Mouse (Mus musculus): Measurements from ENCODE around the gene Foxp1. TPM values are rescaled to one million over a fixed set of nuclear protein-coding genes. Genes with fewer than 3 reads are reported as not detected.

Gene Foxp1
- polyA plus RNA-seq, 1 experiment from 2014 or later = 91.9 TPM

GRCm38 (mm10) chr6:99038977-99039376 is 483.5 kb downstream of the Foxp1 start:
- Histone ChIP-seq H3K27me3 (ENCODE audit: control insufficient read depth, insufficient read depth, low read length) (no peaks in the 10 kb centered on the region), H3K36me3 (ENCODE audit: control insufficient read depth, insufficient read depth, low read length) (no peaks in the 10 kb centered on the region), H3K9ac (ENCODE audit: low read depth, low read length) (no peak overlapping the region), H3K4me3 (ENCODE audit: low read depth, low read length) (no peak overlapping the region), H3K4me2 (replicated peaks; ENCODE audit: low read depth, low read length) (no peak overlapping the region), H3K4me1 (replicated peaks; ENCODE audit: control insufficient read depth, insufficient read depth, low read length) (no peaks in the 10 kb centered on the region), H3K9me3 (ENCODE audit: control insufficient read depth, low read length) (no peaks in the 10 kb centered on the region), H3K27ac (ENCODE audit: low read depth, low read length) (no peak overlapping the region)
- 77% methylated on average over 2 of the region's 2 CpGs for WGBS
- ATAC-seq (ENCODE audit: low FRiP score) (no peak), DNase-seq (ENCODE audit: low spot score) (no peak)

- WGBS = 79% methylated on average over 8 of the region's 8 CpGs
- no peaks in the 10 kb centered on the region for H3K27me3 ChIP-seq (ENCODE audit: control insufficient read depth, insufficient read depth, low read length)
- no peaks in the 10 kb centered on the region for H3K9me3 ChIP-seq (ENCODE audit: control insufficient read depth, low read length)
- no peak overlapping the region for H3K9ac ChIP-seq (ENCODE audit: low read depth, low read length)
- H3K4me1 ChIP-seq (replicated peaks; ENCODE audit: control insufficient read depth, insufficient read depth, low read length) = no peaks in the 10 kb centered on the region; the same call in 1 of the 2 replicates
- no peak for ATAC-seq (ENCODE audit: low FRiP score)
- H3K27ac ChIP-seq (ENCODE audit: low read depth, low read length) = no peak overlapping the region
- no peak overlapping the region for H3K4me2 ChIP-seq (replicated peaks; ENCODE audit: low read depth, low read length)
- no peak overlapping the region for H3K4me3 ChIP-seq (ENCODE audit: low read depth, low read length)
- DNase-seq (ENCODE audit: low spot score) = no peak
- H3K36me3 ChIP-seq (ENCODE audit: control insufficient read depth, insufficient read depth, low read length) = no peaks in the 10 kb centered on the region
Observed at GRCm38 (mm10) chr6:99035459-99036375, 486.8 kb downstream of the Foxp1 start.

GRCm38 (mm10) chr6:99033062-99033461 is 489.5 kb downstream of the Foxp1 start:
- H3K36me3 ChIP-seq (ENCODE audit: control insufficient read depth, insufficient read depth, low read length) = no peaks in the 10 kb centered on the region
- no peaks in the 10 kb centered on the region for H3K9me3 ChIP-seq (ENCODE audit: control insufficient read depth, low read length)
- H3K4me2 ChIP-seq (replicated peaks; ENCODE audit: low read depth, low read length) = no peak overlapping the region
- H3K27me3 ChIP-seq (ENCODE audit: control insufficient read depth, insufficient read depth, low read length) = no peaks in the 10 kb centered on the region
- DNase-seq (ENCODE audit: low spot score) (no peak), ATAC-seq (ENCODE audit: low FRiP score) (no peak)
- peaks cover 2% of the 10 kb centered on the region; the same call in 1 of the 2 replicates for H3K4me1 ChIP-seq (replicated peaks; ENCODE audit: control insufficient read depth, insufficient read depth, low read length)
- H3K27ac ChIP-seq (ENCODE audit: low read depth, low read length) = no peak overlapping the region
- WGBS = 39% methylated on average over 6 of the region's 6 CpGs
- H3K4me3 ChIP-seq (ENCODE audit: low read depth, low read length) = no peak overlapping the region
- H3K9ac ChIP-seq (ENCODE audit: low read depth, low read length) = no peak overlapping the region

GRCm38 (mm10) chr6:99031321-99031903 is 491.1 kb downstream of the Foxp1 start:
- no peaks in the 10 kb centered on the region for H3K9me3 ChIP-seq (ENCODE audit: control insufficient read depth, low read length)
- H3K27ac ChIP-seq (ENCODE audit: low read depth, low read length) = no peak overlapping the region
- no peak overlapping the region for H3K4me3 ChIP-seq (ENCODE audit: low read depth, low read length)
- no peak for DNase-seq (ENCODE audit: low spot score)
- no peaks in the 10 kb centered on the region for H3K27me3 ChIP-seq (ENCODE audit: control insufficient read depth, insufficient read depth, low read length)
- H3K4me1 ChIP-seq (replicated peaks; ENCODE audit: control insufficient read depth, insufficient read depth, low read length) = peaks cover 2% of the 10 kb centered on the region; the same call in 1 of the 2 replicates
- 65% methylated on average over 9 of the region's 9 CpGs for WGBS
- no peak overlapping the region for H3K9ac ChIP-seq (ENCODE audit: low read depth, low read length)
- ATAC-seq (ENCODE audit: low FRiP score) = no peak
- H3K36me3 ChIP-seq (ENCODE audit: control insufficient read depth, insufficient read depth, low read length) = no peaks in the 10 kb centered on the region
- H3K4me2 ChIP-seq (replicated peaks; ENCODE audit: low read depth, low read length) = no peak overlapping the region

- DNase-seq (ENCODE audit: low spot score) = peak; percentile 43
- H3K27ac ChIP-seq (ENCODE audit: low read depth, low read length) = no peak overlapping the region
- peaks cover 6% of the 10 kb centered on the region; the same call in 1 of the 2 replicates for H3K4me1 ChIP-seq (replicated peaks; ENCODE audit: control insufficient read depth, insufficient read depth, low read length)
Observed at GRCm38 (mm10) chr6:99030251-99030650, 492.3 kb downstream of the Foxp1 start.

DNA sequence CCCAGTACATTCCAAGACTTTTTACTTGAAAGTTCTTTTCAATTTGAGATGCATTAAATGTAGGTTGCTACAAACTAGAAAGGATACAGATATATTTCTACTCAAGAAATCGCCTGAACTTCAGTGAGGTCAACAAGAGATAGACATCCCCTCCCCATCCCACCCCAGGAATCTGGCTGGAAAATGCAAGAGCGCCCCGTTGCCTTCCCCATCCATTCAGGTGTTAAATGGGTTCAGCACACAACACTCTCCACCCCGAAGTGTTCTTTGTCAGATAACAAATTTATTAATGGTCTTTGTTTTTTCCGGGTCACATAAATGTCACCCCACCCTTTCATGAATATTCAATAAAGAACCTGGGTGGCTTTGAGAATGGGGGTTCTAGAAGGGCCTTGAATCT is 493.1 kb downstream of the Foxp1 start:
- Histone ChIP-seq H3K27ac (ENCODE audit: low read depth, low read length) (no peak overlapping the region), H3K4me3 (ENCODE audit: low read depth, low read length) (no peak overlapping the region), H3K9ac (ENCODE audit: low read depth, low read length) (no peak overlapping the region), H3K9me3 (ENCODE audit: control insufficient read depth, low read length) (no peaks in the 10 kb centered on the region), H3K27me3 (ENCODE audit: control insufficient read depth, insufficient read depth, low read length) (no peaks in the 10 kb centered on the region), H3K4me1 (replicated peaks; ENCODE audit: control insufficient read depth, insufficient read depth, low read length) (peaks cover 7% of the 10 kb centered on the region; the same call in 1 of the 2 replicates), H3K4me2 (replicated peaks; ENCODE audit: low read depth, low read length) (no peak overlapping the region), H3K36me3 (ENCODE audit: control insufficient read depth, insufficient read depth, low read length) (no peaks in the 10 kb centered on the region)
- 10% methylated on average over 5 of the region's 5 CpGs for WGBS
- DNase-seq (ENCODE audit: low spot score) (no peak), ATAC-seq (ENCODE audit: low FRiP score) (no peak)

More at GRCm38 (mm10) chr6:99030251-99030650, 492.3 kb downstream of the Foxp1 start:
- H3K27me3 ChIP-seq (ENCODE audit: control insufficient read depth, insufficient read depth, low read length) = no peaks in the 10 kb centered on the region
- no peaks in the 10 kb centered on the region for H3K9me3 ChIP-seq (ENCODE audit: control insufficient read depth, low read length)
- no peak overlapping the region for H3K9ac ChIP-seq (ENCODE audit: low read depth, low read length)
- no peak overlapping the region for H3K4me2 ChIP-seq (replicated peaks; ENCODE audit: low read depth, low read length)
- no peak for ATAC-seq (ENCODE audit: low FRiP score)
- H3K36me3 ChIP-seq (ENCODE audit: control insufficient read depth, insufficient read depth, low read length) = no peaks in the 10 kb centered on the region
- H3K4me3 ChIP-seq (ENCODE audit: low read depth, low read length) = no peak overlapping the region
- 18% methylated on average over 6 of the region's 6 CpGs for WGBS

DNA sequence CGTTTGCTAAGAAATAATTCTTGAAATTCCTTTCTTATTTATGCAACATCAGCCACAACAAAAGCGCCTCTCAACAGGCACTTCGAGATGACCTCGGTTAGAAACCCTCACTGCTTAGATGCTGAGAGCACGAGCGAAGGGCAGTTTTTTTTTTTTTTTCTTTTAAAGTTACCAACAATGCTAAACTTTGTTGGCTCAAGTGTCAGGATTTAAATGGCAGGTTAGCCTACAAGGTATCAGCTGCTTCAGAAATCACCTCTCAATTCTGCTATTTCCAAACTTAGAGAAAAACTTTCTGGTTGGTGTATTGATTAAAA is 493.6 kb downstream of the Foxp1 start:
- 0% methylated on average over 6 of the region's 6 CpGs for WGBS
- H3K9ac ChIP-seq (ENCODE audit: low read depth, low read length) = peak overlapping the region; percentile 81

GRCm38 (mm10) chr6:99028161-99028988 is 494.1 kb downstream of the Foxp1 start:
- peak; percentile 93 for ATAC-seq (ENCODE audit: low FRiP score)
- peak overlapping the region; percentile 88 for H3K4me2 ChIP-seq (replicated peaks; ENCODE audit: low read depth, low read length)
- H3K27me3 ChIP-seq (ENCODE audit: control insufficient read depth, insufficient read depth, low read length) = no peaks in the 10 kb centered on the region
- peak overlapping the region; percentile 70 for H3K4me3 ChIP-seq (ENCODE audit: low read depth, low read length)
- peaks cover 7% of the 10 kb centered on the region; the same call in 1 of the 2 replicates for H3K4me1 ChIP-seq (replicated peaks; ENCODE audit: control insufficient read depth, insufficient read depth, low read length)
- peak overlapping the region; percentile 89 for H3K27ac ChIP-seq (ENCODE audit: low read depth, low read length)
- peak; percentile 85 for DNase-seq (ENCODE audit: low spot score)
- peak overlapping the region; percentile 81 for H3K9ac ChIP-seq (ENCODE audit: low read depth, low read length)
- no peaks in the 10 kb centered on the region for H3K9me3 ChIP-seq (ENCODE audit: control insufficient read depth, low read length)
- no peaks in the 10 kb centered on the region for H3K36me3 ChIP-seq (ENCODE audit: control insufficient read depth, insufficient read depth, low read length)
- WGBS = under 1% methylated on average over 38 of the region's 87 CpGs

More for the DNA sequence above, 493.6 kb downstream of the Foxp1 start:
- Histone ChIP-seq H3K4me3 (ENCODE audit: low read depth, low read length) (peak overlapping the region; percentile 70), H3K9me3 (ENCODE audit: control insufficient read depth, low read length) (no peaks in the 10 kb centered on the region), H3K36me3 (ENCODE audit: control insufficient read depth, insufficient read depth, low read length) (no peaks in the 10 kb centered on the region), H3K4me1 (replicated peaks; ENCODE audit: control insufficient read depth, insufficient read depth, low read length) (peaks cover 7% of the 10 kb centered on the region; the same call in 1 of the 2 replicates), H3K4me2 (replicated peaks; ENCODE audit: low read depth, low read length) (peak overlapping the region; percentile 88), H3K27me3 (ENCODE audit: control insufficient read depth, insufficient read depth, low read length) (no peaks in the 10 kb centered on the region), H3K27ac (ENCODE audit: low read depth, low read length) (peak overlapping the region; percentile 89)
- ATAC-seq (ENCODE audit: low FRiP score) (no peak), DNase-seq (ENCODE audit: low spot score) (no peak)

All from hindbrain, embryonic 11.5 days (tissue).